Mouse (Mus musculus) layer of hippocampus, adult 11-12 months (tissue): ENCODE measurements around the gene Lypd5.
A peak's percentile ranks its signal among the peaks of the same experiment; 100 is the strongest.

Experiments used
- DNase-seq: peaks from one replicate; pipeline ENCODE4 v3.0.0; 2022; ENCODE audit warnings: low spot score

Lypd5 gene

DNA sequence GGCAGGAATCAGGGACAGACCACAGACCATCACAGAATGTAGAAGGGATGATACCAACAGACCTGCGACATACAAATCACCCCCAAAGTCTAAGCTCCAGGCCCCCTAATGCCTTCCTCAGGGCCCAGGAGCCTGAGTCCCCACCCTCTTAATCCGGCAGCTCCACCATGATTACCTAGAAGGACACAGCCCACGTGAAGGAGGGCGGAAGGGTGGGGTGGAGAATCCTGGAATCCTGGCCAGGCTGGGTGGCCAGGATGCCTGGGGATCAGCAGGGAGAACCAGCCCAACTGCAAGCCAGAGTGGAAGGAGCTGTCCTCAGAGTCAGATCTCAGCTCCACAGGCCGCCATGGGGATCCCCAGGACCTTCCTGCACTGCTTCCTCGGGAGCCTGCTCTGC, at the start of gene Lypd5:
Gene Lypd5 (plus strand): TSS at position 301 of the 400 bp plus-strand sequence.
- no peak for DNase-seq

DNA sequence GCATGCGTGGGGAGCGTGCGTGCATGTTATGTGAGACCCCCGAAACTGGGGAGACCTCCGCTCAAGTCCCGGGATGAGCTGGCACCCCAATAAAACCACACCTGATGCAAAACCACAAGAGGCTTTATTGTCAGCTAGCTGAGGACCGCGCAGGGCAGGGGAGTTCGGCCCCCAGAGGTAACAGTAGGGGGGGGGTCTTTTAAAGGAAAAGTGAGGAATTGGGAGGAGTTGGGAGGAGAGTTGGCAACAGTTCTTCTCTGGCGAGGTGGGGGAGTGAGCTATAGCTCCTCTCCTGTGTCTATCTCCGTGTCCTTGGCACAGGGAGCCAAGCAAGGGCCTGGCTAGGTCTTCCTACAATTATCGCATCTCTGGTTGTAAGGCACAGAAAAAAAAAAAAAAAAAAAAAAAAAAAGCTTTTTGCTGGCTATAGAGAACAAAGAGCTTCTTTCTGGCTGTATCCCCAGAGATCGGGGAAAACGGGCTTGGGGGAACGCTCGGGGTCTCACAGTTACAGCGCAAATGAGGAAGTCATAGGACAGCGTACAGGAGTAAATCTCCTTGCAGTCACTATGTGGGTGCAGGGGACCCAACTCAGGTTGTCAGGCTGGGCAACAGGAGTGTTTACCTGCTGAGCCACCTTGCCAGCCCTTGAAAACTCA, 49.0 kb upstream of the Lypd5 start:
- DNase-seq, result no peak

DNA sequence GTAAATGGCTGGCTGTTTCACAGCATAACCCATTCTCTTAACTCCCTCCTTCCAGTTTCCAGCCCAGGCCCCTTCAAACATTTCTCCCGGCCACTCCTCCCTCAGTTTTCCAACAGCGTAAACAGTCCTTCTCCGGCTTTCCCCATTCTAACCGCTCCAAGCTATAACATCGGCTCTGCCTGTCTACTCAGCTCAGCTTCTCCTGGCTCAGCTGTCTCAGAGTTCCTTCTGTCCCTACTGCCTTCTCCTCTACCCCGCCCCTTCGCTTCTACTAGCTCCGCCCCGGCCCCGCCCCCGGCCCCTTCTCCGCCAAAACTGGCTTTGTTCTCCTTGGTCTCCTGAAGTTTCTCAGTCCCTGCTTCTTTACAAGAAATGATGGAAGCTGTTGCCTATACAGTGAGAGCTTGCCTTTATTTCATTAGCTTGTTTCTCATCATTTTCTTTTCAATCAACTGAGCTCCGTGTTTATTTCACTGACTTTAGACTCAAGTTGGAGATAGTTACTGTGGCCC, 48.2 kb upstream of the Lypd5 start, which contains the start of gene Zfp61:
Gene Zfp61 (minus strand): TSS at position 462 of the 512 bp plus-strand sequence.
- DNase-seq, result no peak

DNA sequence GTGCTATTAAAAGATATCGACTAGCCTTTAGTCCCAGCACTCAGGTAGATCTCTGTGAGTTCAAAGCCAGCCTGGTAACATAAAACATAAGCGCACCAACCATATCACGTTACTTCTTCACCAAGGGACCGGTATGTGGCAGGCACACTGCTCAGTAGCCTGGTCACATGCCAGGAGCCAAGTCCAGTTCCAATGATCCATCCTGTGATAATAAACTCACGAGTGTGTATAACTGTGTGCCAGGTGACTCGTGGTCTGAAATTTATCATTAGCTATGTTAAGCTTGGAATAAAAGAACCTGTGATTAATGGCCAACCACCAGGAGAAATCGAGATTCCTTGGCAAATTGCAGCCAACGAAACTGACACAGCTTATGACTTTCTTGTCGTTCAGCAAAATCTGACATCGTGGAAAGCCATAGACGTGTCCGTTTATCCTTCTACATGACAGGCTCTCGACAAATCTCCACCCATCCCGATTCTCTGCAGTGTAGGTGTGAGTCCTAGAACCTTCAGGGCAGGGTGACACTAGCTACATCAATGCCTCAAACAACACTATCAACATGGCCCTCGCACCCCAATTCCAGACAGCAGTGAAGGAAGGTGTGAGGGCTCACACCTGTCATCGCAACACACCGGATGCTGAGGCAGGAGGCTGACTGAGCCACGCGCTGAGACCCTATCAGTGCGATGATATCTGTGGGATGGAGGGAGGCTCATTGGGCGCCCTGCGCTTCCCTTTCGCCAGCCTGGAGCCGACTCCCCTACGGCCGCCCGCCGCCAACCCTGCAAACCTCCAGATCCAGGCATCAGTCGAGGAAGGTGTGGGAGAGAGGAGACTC, 33.0 kb upstream of the Lypd5 start:
- DNase-seq, result no peak

DNA sequence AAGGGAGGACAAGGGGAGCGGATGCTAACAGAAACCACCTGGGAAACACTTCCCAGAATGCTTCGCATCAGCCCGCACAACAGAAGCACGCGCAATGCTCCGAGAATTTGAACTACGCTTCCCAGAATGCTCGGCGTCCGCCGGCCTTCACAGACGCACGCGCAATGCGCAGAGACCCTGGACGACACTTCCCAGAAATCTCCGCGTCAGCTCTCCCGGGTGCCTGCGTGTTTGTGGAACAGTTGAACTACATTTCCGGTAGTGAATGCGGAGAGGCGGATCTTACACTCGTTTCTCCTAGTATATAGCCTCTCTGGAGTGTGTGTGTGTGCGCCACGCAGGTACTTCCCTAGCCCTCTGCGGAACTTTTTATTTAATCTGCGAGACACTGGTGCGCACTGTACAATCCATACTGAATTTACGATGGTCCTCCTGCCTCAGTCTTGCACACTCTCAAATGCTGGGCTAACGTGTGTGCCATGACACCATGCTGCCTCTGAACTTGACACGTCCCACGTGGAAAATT, 32.4 kb upstream of the Lypd5 start, which contains the start of gene Zfp94:
Gene Zfp94 (minus strand): TSS at position 100 of the 526 bp plus-strand sequence.
- peak; percentile 97 for DNase-seq

DNA sequence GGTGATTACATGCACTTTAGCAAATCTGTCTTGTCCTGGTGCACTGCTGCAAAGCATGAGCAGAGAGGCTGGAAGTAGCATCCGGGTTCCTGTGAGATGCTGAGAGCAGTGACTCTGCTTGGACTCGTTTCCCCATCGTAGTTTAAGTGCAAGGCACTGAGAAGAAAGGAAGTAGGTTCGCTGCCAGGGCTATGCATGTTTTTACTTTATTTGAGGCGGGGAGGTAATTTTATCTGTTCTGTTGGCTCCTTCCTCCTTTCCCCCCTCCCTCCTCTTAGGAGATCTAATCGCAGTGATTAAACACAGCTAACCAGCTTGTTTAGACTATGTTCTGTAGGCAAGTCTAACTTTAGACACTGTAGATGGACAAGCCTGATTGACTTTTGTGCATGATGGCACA, 30.1 kb upstream of the Lypd5 start:
- DNase-seq, result no peak

DNA sequence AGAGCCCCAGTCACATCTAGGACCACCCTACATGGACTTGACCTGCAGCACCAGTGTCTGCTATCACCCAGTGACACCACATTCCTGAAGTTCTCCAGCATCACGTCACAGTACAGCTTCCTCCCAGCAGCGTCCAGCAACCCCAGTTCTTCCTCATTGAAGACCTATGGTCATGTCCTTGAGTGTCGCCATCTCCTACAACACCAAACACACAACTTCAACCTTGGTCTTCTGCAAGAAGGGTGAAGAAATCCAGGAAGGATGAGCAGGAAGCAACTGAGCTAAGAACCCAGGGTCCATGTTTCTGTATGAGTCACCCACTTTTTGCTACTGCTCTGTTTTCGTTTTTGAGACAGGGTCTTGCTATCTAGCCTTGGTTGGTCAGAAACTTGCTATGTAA, 26.4 kb upstream of the Lypd5 start:
- no peak for DNase-seq

DNA sequence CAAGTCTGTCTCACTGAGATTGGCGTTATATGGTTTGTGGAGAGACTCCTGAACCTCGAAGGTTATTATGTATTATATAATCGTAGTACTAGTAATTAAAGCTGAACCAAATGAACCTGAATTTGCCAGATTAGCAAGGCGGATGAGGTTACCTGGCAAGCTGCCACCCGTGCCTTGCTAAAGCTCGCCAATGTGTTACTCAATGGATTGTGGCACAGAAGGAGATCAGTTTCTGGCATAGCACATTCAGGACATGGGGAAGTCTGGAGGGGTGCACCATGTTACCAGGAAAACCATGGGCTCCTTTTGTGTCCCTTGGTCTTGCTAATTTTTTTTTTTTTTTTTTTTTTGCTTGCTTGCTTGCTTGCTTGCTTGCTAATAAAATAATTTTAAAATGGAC, 23.8 kb upstream of the Lypd5 start:
- peak; percentile 29 for DNase-seq

DNA sequence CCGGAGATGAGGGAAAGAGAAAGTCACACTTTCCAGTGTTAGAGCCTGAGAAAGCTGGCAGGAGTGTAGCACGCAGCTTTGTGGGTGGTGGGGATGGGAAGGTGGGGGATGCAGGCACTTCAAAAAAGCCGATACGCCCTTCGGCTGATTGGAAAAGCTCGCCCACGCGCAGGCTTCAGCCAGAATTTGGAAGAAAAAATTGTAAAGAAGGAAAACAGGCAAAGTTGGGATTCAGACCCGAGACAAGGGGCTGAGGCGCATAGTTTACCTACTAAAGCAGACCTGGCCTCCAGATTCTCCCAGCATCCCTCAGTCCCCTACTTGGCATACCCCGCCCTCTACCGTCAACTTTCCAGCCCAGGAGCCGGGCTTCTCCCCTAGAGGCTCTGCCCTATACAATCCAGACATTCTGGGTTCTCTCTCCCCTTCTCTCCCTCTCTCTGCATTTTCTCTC, 23.3 kb upstream of the Lypd5 start:
- peak; percentile 35 for DNase-seq

DNA sequence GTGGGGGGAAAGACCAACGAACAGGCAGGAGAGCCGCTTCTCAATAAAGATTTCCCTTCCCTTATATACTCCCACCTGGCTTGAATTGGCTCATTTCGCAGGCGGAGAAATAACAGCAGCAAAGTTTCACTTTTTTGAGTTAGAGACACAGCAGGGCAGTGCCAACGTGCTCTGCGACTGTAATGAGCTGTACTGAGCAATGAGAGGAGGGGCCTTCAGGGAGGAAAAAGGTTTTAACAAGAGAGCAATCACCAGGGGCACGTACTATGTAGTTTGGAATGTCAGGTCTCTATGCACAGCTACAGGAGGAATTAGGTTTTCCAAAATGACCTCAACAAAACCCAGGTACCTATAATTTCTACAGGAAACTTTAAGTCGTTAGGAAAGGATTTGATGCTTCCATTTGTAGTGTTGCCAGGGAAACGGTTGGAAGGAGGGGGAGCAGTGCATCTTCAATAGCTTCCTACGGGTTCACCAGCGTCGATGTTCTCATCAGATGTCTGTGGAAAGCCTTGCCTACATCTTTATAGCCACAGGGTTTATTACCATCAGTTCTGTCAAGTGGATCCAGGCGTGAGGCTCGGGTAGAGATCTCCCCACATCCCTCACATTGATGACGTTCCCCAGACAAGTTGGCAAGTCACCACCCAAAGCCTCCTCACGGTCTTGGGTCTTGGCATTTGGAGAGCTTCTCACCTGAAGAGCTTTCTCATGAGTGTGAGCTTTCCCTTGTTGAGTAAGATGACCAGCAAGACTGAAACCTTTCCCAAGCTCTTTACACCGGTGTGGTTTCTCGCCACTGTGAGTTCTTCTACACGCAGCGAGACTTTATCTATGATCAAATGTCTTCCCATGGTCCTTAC, 22.5 kb upstream of the Lypd5 start:
- no peak for DNase-seq

DNA sequence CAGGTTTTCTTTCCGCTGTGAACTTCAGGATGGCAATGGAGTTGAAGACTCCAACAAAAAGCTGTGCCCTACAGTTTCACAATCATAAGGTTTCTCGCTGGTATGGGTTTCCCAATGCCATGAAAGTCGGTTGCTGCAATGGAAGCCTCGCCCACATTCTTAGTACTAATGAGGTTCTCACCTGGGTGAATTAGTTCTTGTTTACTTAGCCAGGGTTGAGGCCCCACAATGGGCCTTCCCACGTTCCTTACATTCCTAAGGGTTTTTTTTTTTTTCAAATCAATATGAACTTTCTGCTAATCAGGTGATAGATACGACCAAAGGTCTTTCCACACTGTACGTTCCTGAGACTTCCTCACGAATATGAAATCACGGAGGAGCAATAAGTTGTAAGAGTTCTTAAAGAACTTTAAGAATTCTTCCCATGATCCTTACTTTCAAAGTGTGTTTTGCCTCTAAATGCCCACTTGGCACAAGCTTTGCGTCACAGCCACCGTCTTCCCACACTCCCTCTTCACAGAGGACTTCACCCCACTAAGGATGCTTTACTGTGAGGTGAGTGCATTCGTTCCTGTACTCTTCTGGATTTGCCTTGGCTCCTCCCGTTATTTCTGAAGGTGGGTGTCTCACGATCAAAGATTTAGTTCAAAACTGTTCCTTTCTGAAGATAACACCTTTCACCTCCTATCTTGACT, 21.6 kb upstream of the Lypd5 start:
- no peak for DNase-seq

DNA sequence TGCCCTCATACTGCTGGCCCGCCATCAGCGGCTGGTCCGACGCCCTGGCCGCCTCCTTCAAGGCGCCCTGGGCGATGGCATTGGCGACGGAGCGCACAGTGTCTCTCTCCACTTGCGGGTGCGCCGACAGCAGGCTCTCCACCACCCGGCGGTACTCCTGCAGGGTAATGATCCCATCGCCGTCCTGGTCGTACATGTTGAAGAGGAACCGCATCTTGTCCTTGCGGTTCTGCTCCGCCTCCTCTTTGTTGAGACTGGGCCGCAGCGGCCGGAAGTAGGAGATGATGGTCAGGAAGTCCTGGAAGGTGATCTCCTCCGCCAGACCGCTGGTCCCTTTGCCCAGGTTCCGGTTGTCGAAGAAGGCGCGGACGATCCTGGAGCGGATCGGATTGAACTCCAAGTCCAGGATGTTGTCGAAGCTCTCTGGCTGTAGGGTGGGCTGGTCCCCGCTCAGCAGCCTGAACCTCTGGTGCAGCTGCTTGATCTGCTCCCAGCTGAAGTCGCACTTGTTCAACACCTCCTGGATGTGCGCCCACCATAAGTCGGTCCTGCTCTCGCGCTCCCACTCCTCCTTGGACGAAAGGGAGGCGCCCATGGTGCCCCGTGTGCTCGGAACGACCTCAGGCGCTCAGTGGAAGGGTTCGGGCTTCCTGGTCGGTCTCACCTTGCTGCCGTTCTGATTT, 15.6 kb upstream of the Lypd5 start, which contains the start of gene Tescl:
Gene Tescl (minus strand): TSS at position 633 of the 683 bp plus-strand sequence.
- DNase-seq, result no peak

DNA sequence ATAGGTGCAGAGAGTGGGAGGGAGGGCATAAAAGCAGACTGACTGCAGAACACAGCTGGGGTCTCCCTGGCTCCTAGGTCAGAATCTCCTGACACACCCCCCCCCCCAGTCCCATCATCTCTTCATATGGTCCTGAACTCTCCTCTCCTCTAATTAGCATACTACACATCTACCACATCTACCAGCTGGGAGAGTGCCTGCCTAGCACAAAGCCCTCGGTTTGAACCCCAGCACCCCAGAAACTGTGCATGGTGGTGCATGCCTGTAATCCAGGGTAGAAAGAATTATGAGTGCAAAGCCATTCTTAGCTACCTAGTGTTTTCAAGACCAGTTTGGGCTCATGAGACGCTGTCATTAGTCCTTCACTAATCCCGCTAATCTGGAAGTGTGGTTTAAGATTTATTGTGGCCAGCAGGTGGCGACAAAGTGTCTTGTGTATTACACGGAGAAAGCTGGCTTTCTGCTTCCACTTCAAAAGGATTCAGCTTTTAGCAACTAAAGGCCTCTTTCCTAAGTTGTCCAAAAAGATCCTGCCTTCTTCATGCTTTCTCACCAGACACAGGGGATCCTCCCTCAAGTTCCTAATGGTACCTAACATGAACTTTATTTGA, 13.2 kb upstream of the Lypd5 start:
- DNase-seq, result peak; percentile 84

DNA sequence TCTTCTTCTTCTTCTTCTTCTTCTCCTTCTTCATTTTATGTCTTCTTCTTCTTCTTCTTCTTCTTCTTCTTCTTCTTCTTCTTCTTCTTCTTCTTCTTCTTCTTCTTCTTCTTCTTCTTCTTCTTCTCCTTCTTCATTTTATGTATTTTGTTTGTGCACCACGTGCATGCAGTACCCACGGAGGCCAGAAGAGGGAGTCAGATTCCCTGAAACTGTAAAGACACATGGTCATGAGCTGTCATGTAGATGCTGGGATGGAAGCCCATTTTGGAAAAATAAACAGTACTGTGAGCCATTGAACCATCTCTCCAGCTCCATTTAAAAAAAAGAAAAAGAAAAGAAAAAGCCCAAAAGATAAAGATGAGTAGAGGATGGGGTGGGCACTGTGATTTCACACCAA, 10.8 kb upstream of the Lypd5 start:
- no peak for DNase-seq

DNA sequence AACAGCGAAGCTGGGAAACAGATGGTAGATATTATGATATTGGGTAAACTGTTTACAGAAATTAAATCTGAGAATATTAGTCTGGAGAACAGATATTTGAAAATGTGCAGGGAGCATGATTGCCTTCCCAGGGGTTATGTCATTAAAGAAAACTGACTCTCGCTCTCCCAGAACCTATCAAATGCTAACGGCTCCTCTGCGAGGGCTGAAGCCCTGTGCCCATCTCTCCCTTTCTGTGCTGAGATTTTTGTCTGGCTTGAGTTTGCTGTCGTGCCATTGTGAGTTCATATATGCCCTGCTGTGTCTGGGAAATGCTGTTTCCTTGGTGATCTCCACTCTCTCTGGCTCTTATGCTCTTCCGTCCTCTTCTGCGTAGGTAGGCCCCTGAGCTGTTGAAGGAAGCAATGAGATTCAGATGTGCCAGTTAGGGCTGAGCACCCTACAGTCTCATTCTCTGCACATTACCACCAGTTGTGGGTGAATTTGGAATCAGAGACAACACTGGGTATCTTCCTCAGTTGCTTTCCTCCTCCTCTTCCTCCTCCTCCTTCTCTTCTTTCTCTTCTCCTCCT, 5.2 kb upstream of the Lypd5 start:
- DNase-seq, result no peak

DNA sequence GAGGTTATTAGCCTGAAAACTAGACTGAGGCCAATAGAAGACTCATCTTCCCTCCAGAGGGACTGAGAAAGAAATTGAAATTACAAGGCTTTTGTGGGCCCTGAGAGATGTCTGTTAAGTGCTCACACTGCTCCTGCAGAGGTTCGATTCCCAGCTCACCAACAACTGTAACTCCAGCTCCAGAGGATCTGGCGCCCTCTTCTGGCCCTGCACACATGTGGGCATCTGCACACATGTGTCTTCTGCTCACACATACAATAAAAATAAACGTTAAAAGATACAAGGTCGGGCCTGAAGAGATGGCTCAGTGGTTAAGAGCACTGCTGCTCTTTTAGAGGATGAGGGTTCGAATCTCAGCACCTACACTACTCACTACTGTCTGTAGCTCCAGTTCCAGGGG, 2.6 kb upstream of the Lypd5 start:
- DNase-seq, result no peak

DNA sequence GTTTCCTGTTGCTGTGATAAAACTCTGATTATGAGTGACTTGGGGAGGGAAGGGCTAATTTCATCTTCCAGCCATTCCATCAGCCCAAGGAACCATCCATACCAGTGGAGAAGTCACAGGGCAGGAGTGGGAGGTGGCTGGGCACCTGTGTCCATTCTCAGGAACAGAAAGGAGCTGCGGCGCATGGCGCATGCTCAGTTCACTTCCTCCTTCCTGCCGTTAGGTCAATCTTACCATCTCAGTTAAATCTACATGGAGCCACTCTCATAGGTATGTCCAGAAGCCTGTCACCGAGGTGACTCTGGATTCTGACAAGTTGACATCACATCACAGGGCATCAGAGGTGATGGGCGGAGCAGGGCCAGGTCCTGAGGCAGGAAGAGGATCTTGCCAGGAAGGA, 6.7 kb downstream of the Lypd5 start:
- no peak for DNase-seq

DNA sequence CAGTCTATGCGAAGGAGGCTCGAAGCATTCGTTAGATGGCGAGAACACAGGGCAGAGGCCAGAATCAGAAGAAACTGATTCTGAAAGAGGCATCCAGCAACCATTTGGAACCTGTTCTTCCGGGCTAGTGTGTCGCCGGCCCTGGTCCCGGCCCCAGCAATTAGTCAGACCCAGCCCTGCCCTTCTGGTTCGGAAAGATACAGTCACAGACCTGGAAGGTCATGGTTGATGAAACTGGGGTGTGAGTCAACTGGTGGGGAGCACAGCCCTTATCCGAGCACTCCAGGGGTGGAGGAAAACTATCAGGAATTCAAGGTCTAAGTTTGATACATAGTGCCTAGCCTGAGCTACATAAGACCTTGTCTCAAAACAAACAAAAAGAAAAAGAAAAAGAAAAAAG, 7.1 kb downstream of the Lypd5 start:
- DNase-seq, result no peak

DNA sequence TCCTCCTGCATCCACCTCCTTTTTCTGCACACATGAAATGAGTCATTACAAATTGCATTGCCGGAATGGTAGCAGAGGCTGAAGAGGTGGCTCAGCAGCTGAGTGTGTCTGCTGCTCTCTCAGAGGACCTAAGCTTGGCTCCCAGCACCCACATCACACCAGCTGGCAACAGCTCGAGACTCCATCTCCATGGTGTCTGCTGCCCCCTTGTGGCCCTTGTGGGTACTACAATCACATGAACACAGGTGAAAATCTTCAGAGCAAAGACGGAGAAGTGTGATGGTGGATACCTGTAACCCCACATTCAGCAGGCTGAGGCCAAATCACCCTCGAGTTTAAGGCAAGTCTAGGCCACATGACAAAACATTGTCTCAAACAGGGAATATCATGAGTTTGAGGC, 8.9 kb downstream of the Lypd5 start:
- DNase-seq, result no peak

DNA sequence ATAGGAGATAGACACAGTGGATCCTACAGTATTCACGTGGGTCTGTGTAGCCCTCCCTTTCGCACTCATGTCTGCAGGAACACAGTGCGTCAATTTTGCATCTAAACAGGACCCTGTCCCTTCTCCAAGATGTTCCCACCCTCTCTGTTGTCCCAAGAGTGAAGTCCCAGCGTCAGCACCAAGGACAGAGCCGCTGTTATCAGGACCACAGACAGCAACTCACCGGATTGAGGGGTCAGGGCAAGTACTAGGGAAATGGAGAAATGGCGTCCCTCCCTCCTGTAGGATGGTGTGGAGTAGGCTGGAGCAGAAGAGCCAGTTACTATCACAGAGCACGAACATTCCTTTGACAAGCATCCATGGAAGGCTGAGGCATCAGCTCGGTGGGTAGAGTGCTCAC, 10.3 kb downstream of the Lypd5 start:
- no peak for DNase-seq
